Mouse (Mus musculus): Measurements from ENCODE around the gene Rora. TPM values are rescaled to one million over a fixed set of nuclear protein-coding genes. Genes with fewer than 3 reads are reported as not detected.
A peak's percentile ranks its signal among the peaks of the same experiment; 100 is the strongest.

Gene Rora
- polyA plus RNA-seq, 1 experiment from 2014 or later, result 8.9 TPM

- Histone ChIP-seq H3K4me3 (replicated peaks) (no peak overlapping the region), H3K27me3 (0 out of 2 replicates have a peak, but pooled peaks cover 2% of the 10 kb centered on the region), H3K9me3 (replicated peaks) (no peaks in the 10 kb centered on the region), H3K4me2 (no peak overlapping the region), H3K36me3 (no peaks in the 10 kb centered on the region), H3K9ac (no peak overlapping the region), H3K27ac (no peak overlapping the region), H3K4me1 (peaks cover 9% of the 10 kb centered on the region; the same call in 1 of the 2 replicates)
- 91% methylated on average over 3 of the region's 3 CpGs for WGBS
- ATAC-seq (replicated peaks; ENCODE audit: low FRiP score), result no peak
Measured at GRCm38 (mm10) chr9:69285011-69285410, 631.4 kb downstream of the Rora start.

DNA sequence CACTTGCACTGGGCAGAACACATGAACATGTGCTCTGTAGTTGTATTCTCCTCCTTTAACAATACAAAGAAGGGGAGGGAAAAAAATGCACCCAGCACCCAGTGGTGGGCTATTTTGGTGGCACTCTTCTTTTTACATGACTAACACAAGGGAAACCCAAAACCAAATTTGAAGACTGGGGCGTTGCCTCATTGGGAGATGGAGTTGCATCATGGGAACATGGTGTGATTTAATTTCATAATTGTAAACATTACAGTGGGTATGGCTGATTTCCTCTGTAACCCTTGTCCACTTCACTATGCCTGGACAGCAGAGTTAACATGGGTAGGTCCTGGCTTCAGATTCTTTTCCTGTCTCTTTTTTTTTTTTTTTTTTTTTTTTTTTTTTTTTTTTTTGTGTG lies 634.5 kb downstream of the Rora start:
- WGBS, result 86% methylated on average over 1 of the region's 1 CpGs
- ATAC-seq (replicated peaks; ENCODE audit: low FRiP score), result no peak
- H3K9me3 ChIP-seq (replicated peaks), result no peaks in the 10 kb centered on the region
- H3K36me3 ChIP-seq, result no peaks in the 10 kb centered on the region
- H3K27me3 ChIP-seq, result peaks cover 18% of the 10 kb centered on the region
- no peak overlapping the region for H3K27ac ChIP-seq
- H3K4me2 ChIP-seq, result no peak overlapping the region
- H3K4me1 ChIP-seq, result peaks cover 26% of the 10 kb centered on the region
- H3K4me3 ChIP-seq (replicated peaks), result no peak overlapping the region
- no peak overlapping the region for H3K9ac ChIP-seq

GRCm38 (mm10) chr9:69288586-69288985 lies 635.0 kb downstream of the Rora start:
- no peak overlapping the region for H3K4me3 ChIP-seq (replicated peaks)
- peaks cover 22% of the 10 kb centered on the region for H3K27me3 ChIP-seq
- no peak overlapping the region for H3K27ac ChIP-seq
- no peaks in the 10 kb centered on the region for H3K9me3 ChIP-seq (replicated peaks)
- 48% methylated on average over 5 of the region's 5 CpGs for WGBS
- no peak for ATAC-seq (replicated peaks; ENCODE audit: low FRiP score)
- H3K36me3 ChIP-seq, result no peaks in the 10 kb centered on the region
- no peak overlapping the region for H3K9ac ChIP-seq
- H3K4me1 ChIP-seq, result peaks cover 26% of the 10 kb centered on the region
- H3K4me2 ChIP-seq, result 0 out of 2 replicates have a peak overlapping the region, but pooled peaks have one; percentile 97

GRCm38 (mm10) chr9:69289056-69290017 lies 635.8 kb downstream of the Rora start:
- peak overlapping the region; percentile 65 for H3K9ac ChIP-seq
- no peaks in the 10 kb centered on the region for H3K9me3 ChIP-seq (replicated peaks)
- peaks cover 24% of the 10 kb centered on the region for H3K27me3 ChIP-seq
- H3K4me2 ChIP-seq, result peak overlapping the region; percentile 97
- 1% methylated on average over 55 of the region's 59 CpGs for WGBS
- peaks cover 26% of the 10 kb centered on the region for H3K4me1 ChIP-seq
- peak overlapping the region; percentile 76 for H3K27ac ChIP-seq
- peak; percentile 96 for ATAC-seq (replicated peaks; ENCODE audit: low FRiP score)
- peak overlapping the region; percentile 78 for H3K4me3 ChIP-seq (replicated peaks)
- H3K36me3 ChIP-seq, result no peaks in the 10 kb centered on the region

DNA sequence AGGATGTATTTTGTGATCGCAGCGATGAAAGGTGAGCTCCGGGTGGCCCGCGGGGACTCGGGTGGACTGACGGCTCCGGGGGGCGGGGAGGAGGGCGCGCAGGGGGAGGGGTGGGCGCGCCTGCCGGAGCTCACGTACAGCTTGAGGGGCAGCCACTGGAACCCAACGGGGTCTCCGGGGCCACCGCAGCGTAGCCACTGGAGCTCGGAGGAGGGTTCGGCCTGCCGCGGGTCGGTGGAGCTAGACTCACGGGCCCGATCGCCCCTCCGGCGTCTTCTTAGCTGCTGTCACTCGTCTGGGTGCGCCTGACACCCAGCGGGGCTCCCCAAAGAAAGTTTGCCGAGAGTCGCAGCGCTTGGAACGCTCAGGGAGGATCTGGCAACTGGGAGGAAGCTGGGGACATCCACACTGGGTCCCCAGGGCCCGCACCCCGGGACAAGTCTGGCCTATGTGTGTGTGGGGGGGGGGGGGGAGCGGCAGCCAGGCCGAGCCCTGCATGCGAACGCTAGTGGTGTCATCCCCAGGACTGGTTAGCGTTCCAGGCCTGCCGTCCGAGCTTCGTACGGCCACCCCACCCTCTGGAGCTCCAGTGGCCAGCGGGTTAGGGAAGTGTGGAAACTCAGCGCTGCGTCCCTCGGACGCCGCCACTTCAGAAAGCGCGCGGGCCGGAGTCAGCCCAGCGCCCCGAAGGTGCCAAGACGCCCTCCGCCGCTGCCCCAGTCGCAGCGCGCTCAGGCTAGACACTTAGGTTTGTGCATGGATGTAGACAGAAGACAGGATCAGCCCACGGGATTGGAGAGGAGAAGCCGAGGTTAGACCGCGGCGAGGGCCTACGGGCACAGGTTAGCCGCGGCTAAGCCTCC lies 636.7 kb downstream of the Rora start:
- peaks cover 28% of the 10 kb centered on the region for H3K27me3 ChIP-seq
- H3K27ac ChIP-seq, result peak overlapping the region; percentile 76
- under 1% methylated on average over 72 of the region's 73 CpGs for WGBS
- peak overlapping the region; percentile 97 for H3K4me2 ChIP-seq
- no peaks in the 10 kb centered on the region for H3K36me3 ChIP-seq
- peak; percentile 69 for ATAC-seq (replicated peaks; ENCODE audit: low FRiP score)
- peak overlapping the region; percentile 65 for H3K9ac ChIP-seq
- H3K4me1 ChIP-seq, result peaks cover 26% of the 10 kb centered on the region
- H3K4me3 ChIP-seq (replicated peaks), result peak overlapping the region; percentile 78
- no peaks in the 10 kb centered on the region for H3K9me3 ChIP-seq (replicated peaks)

- Histone ChIP-seq H3K9me3 (replicated peaks) (no peaks in the 10 kb centered on the region), H3K27me3 (peaks cover 28% of the 10 kb centered on the region), H3K36me3 (no peaks in the 10 kb centered on the region), H3K9ac (peak overlapping the region; percentile 65), H3K4me2 (peak overlapping the region; percentile 97), H3K4me3 (replicated peaks) (peak overlapping the region; percentile 78), H3K27ac (no peak overlapping the region), H3K4me1 (peaks cover 26% of the 10 kb centered on the region)
- ATAC-seq (replicated peaks; ENCODE audit: low FRiP score), result no peak
- WGBS, result 1% methylated on average over 29 of the region's 29 CpGs
Measured at GRCm38 (mm10) chr9:69290881-69291450, 637.4 kb downstream of the Rora start.

- WGBS, result 10% methylated on average over 13 of the region's 13 CpGs
- H3K36me3 ChIP-seq, result no peaks in the 10 kb centered on the region
- H3K9me3 ChIP-seq (replicated peaks), result no peaks in the 10 kb centered on the region
- peaks cover 28% of the 10 kb centered on the region for H3K27me3 ChIP-seq
- peak overlapping the region; percentile 97 for H3K4me2 ChIP-seq
- H3K4me1 ChIP-seq, result peaks cover 26% of the 10 kb centered on the region
- peak overlapping the region; percentile 78 for H3K4me3 ChIP-seq (replicated peaks)
- no peak overlapping the region for H3K27ac ChIP-seq
- no peak for ATAC-seq (replicated peaks; ENCODE audit: low FRiP score)
- H3K9ac ChIP-seq, result no peak overlapping the region
Measured at GRCm38 (mm10) chr9:69291451-69291850, 637.9 kb downstream of the Rora start.

GRCm38 (mm10) chr9:69292353-69292752 lies 638.8 kb downstream of the Rora start:
- no peak for ATAC-seq (replicated peaks; ENCODE audit: low FRiP score)
- Histone ChIP-seq H3K27me3 (peaks cover 28% of the 10 kb centered on the region), H3K4me2 (no peak overlapping the region), H3K4me1 (peaks cover 26% of the 10 kb centered on the region), H3K9me3 (replicated peaks) (no peaks in the 10 kb centered on the region), H3K4me3 (replicated peaks) (no peak overlapping the region), H3K27ac (no peak overlapping the region), H3K36me3 (no peaks in the 10 kb centered on the region), H3K9ac (no peak overlapping the region)
- WGBS, result 56% methylated on average over 5 of the region's 5 CpGs

- H3K4me2 ChIP-seq, result no peak overlapping the region
- H3K36me3 ChIP-seq, result no peaks in the 10 kb centered on the region
- WGBS, result 79% methylated on average over 12 of the region's 12 CpGs
- no peak overlapping the region for H3K4me3 ChIP-seq (replicated peaks)
- no peak overlapping the region for H3K9ac ChIP-seq
- H3K27me3 ChIP-seq, result peaks cover 28% of the 10 kb centered on the region
- ATAC-seq (replicated peaks; ENCODE audit: low FRiP score), result no peak
- no peak overlapping the region for H3K27ac ChIP-seq
- no peaks in the 10 kb centered on the region for H3K9me3 ChIP-seq (replicated peaks)
- peaks cover 26% of the 10 kb centered on the region for H3K4me1 ChIP-seq
Measured at GRCm38 (mm10) chr9:69292776-69293687, 639.4 kb downstream of the Rora start.

DNA sequence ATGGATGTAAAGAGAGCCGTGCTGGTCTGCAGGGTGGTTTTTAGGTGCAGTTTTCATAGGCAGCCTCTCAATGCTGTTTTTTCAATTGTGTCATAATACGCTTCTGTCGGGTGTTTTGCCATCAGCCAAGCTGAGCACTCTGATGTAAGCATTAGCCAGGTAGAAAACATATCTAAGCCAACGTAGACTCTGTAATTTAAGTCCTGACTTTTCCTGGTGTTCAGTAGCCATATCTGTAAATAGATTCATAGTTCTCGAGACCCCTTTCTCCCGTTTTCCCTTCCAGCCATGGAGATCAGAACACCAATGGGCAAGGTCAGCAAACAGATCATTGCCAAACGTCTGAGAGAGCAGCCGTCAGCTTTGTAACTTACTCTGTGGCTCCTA lies 640.1 kb downstream of the Rora start:
- Histone ChIP-seq H3K4me1 (peaks cover 26% of the 10 kb centered on the region), H3K27me3 (peaks cover 26% of the 10 kb centered on the region), H3K4me2 (no peak overlapping the region), H3K4me3 (replicated peaks) (no peak overlapping the region), H3K9me3 (replicated peaks) (no peaks in the 10 kb centered on the region), H3K9ac (no peak overlapping the region), H3K36me3 (no peaks in the 10 kb centered on the region), H3K27ac (no peak overlapping the region)
- ATAC-seq (replicated peaks; ENCODE audit: low FRiP score), result no peak
- WGBS, result 75% methylated on average over 8 of the region's 8 CpGs

DNA sequence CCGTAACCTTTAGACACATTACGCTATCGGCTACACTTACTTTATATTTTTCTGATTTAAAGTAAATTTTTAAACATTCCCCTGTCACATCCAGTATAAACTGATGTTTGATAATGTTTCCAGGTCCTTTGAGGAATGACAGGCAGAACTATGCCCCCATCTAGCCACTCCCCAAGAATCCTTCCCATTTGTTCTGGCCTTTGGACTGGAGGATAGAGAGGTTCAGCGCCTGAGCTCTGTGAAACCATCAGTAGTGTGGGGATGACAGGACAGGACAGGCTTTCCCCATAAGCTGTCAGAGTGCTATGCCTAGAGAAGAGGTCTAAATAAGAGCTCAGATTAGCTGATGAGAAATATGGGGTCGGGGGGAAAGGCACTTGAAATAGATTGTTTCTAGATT lies 640.8 kb downstream of the Rora start:
- H3K9me3 ChIP-seq (replicated peaks), result no peaks in the 10 kb centered on the region
- H3K27ac ChIP-seq, result no peak overlapping the region
- H3K27me3 ChIP-seq, result peaks cover 26% of the 10 kb centered on the region
- no peaks in the 10 kb centered on the region for H3K36me3 ChIP-seq
- no peak overlapping the region for H3K9ac ChIP-seq
- WGBS, result 84% methylated on average over 5 of the region's 5 CpGs
- H3K4me1 ChIP-seq, result peaks cover 27% of the 10 kb centered on the region
- ATAC-seq (replicated peaks; ENCODE audit: low FRiP score), result no peak
- H3K4me3 ChIP-seq (replicated peaks), result no peak overlapping the region
- H3K4me2 ChIP-seq, result no peak overlapping the region
